Mouse (Mus musculus) liver, adult 2 months (tissue): ENCODE data around the gene Sh3pxd2a.

Experiments
- CTCF ChIP-seq: fragments of 200-500 bp; IDR thresholded peaks from 2 replicates; pipeline ENCODE4 v1.5.1; 2011; ENCODE audit warnings: low read depth, low read length, control low read depth
- POLR2A ChIP-seq: fragments of 200-500 bp; IDR thresholded peaks from 2 replicates; pipeline ENCODE4 v1.6.1; 2011; ENCODE audit warnings: low read length, control low read depth; ENCODE audit not compliant: insufficient read depth; ENCODE audit errors: extremely low read depth

DNA sequence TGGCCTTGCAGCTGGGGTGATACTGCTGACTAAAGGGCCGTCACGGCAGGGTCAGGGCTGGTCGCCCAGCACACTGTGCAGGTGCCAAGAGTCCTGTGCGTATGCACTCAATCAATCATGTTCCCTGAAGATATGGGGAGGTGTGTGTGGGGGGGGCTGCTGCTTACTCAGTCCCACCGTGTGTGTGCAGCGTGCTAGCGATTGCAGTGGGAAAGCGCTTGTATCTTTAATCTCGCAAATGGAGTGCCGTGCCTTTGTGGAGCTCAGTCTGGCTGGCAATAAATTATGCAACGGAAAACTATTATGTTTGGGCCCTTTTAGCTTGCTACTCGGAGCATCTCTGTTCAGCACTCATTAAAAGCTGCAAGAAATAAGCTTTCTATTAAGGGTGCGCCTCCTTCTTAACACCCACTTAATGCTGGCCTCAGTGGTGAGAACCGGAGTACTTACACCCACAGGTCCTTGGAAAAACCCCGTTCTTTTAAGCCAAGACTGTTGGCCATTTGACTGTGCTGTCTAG lies 8.7 kb upstream of the Sh3pxd2a start:
- no peak for TF ChIP-seq CTCF
- no peak for TF ChIP-seq POLR2A
